Mouse (Mus musculus) stomach, postnatal 0 days (tissue): ENCODE data around the gene Bspry. TPM values are rescaled to one million over a fixed set of nuclear protein-coding genes. Genes with fewer than 3 reads are reported as not detected.

Experiments
- ATAC-seq: fragments of 200-750 bp; cut with Nextera tagmentation; 2 replicates; pipeline ENCODE4 v1.8.0; 2017; ENCODE audit not compliant: low FRiP score, low TSS enrichment
- DNase-seq: peaks from one replicate; pipeline ENCODE4 v3.0.0-alpha.2; 2016; ENCODE audit warnings: low spot score
- H3K27ac ChIP-seq: fragments of 300-500 bp; sonication (generic); replicated peaks from 2 replicates; pipeline ENCODE4 v1.5.1; 2014; ENCODE audit warnings: mild to moderate bottlenecking, control low read depth
- H3K27me3 ChIP-seq: fragments of 300-500 bp; sonication (generic); 2 replicates; pipeline ENCODE4 v1.6.1; 2014; ENCODE audit warnings: low read length; ENCODE audit not compliant: control insufficient read depth, insufficient read depth
- H3K36me3 ChIP-seq: fragments of 300-500 bp; sonication (generic); 2 replicates; pipeline ENCODE4 v1.6.1; 2014; ENCODE audit warnings: low read length, mixed read lengths; ENCODE audit not compliant: control insufficient read depth, insufficient read depth
- H3K4me1 ChIP-seq: fragments of 300-500 bp; sonication (generic); replicated peaks from 2 replicates; pipeline ENCODE4 v1.6.1; 2014; ENCODE audit warnings: antibody characterized with exemption; ENCODE audit not compliant: control insufficient read depth, insufficient read depth
- H3K4me2 ChIP-seq: fragments of 300-500 bp; sonication (generic); replicated peaks from 2 replicates; pipeline ENCODE4 v1.6.1; 2014; ENCODE audit warnings: low read depth, mild to moderate bottlenecking, control low read depth, moderate library complexity
- H3K4me3 ChIP-seq: fragments of 300-500 bp; sonication (generic); 2 replicates; pipeline ENCODE4 v1.5.1; 2014; ENCODE audit warnings: low read depth, low read length, control low read depth
- H3K9ac ChIP-seq: fragments of 300-500 bp; sonication (generic); 2 replicates; pipeline ENCODE4 v1.6.1; 2014; ENCODE audit warnings: mild to moderate bottlenecking, low read length, control low read depth, mixed read lengths
- H3K9me3 ChIP-seq: fragments of 300-500 bp; sonication (generic); 2 replicates; pipeline ENCODE4 v1.6.1; 2016; ENCODE audit warnings: low read length; ENCODE audit not compliant: control insufficient read depth
- CTCF ChIP-seq: IDR thresholded peaks from 2 replicates; pipeline ENCODE4 v1.5.1; 2016; ENCODE audit warnings: antibody characterized with exemption, low read depth, mild to moderate bottlenecking, moderate library complexity
- EP300 ChIP-seq: optimal IDR thresholded peaks from 2 replicates; pipeline ENCODE3; 2016; ENCODE audit warnings: antibody characterized with exemption
- WGBS: fragments of 180-500 bp; shearing (Covaris S2); extraction: QIAGEN DNeasy Blood & Tissue Kit; methylation state at CpG from one replicate; pipeline ENCODE4 v1.1.7; 2014; 5-methylcytosine and 5-hydroxymethylcytosine counted together
- polyA plus RNA-seq: library from polyadenylated mRNA; unstranded; fragments of >200 nt; fragmentation: Nextera tagmentation; extraction: Ambion mirVana; gene quantifications from 2 replicates; pipeline ENCODE4 v1.2.1, GENCODE M21; 2015

Gene Bspry
- polyA plus RNA-seq, 1 experiment from 2014 or later, result 32.5 TPM

GRCm38 (mm10) chr4:62517538-62518415 lies 37.9 kb downstream of the Bspry start:
- Histone ChIP-seq H3K27me3 (no peaks in the 10 kb centered on the region), H3K4me1 (peaks cover 6% of the 10 kb centered on the region), H3K9ac (peak overlapping the region; percentile 73), H3K4me2 (peak overlapping the region; percentile 72), H3K4me3 (peak overlapping the region; percentile 54), H3K36me3 (peaks cover 6% of the 10 kb centered on the region; the same call in 1 of the 2 replicates), H3K27ac (peak overlapping the region; percentile 91), H3K9me3 (no peaks in the 10 kb centered on the region)
- ATAC-seq (no peak), DNase-seq (no peak)
- WGBS, result 53% methylated on average over 10 of the region's 10 CpGs
- no peak for TF ChIP-seq EP300

- Histone ChIP-seq H3K4me2 (peak overlapping the region; percentile 72), H3K9me3 (no peaks in the 10 kb centered on the region), H3K27ac (peak overlapping the region; percentile 91), H3K36me3 (peaks cover 3% of the 10 kb centered on the region; the same call in 1 of the 2 replicates), H3K27me3 (no peaks in the 10 kb centered on the region), H3K4me3 (peak overlapping the region; percentile 54), H3K4me1 (peaks cover 6% of the 10 kb centered on the region), H3K9ac (peak overlapping the region; percentile 73)
- TF ChIP-seq EP300, result no peak
- TF ChIP-seq CTCF, result no peak
- WGBS, result 27% methylated on average over 13 of the region's 13 CpGs
- DNase-seq (peak; percentile 74), ATAC-seq (peak; percentile 75)
These were observed 38.7 kb downstream of the Bspry start for GRCm38 (mm10) chr4:62518416-62519121.

- DNase-seq, result no peak
- Histone ChIP-seq H3K4me1 (peaks cover 8% of the 10 kb centered on the region), H3K9me3 (no peaks in the 10 kb centered on the region), H3K9ac (peak overlapping the region; percentile 73), H3K27me3 (no peaks in the 10 kb centered on the region), H3K4me3 (peak overlapping the region; percentile 54), H3K4me2 (peak overlapping the region; percentile 72), H3K27ac (peak overlapping the region; percentile 91), H3K36me3 (peaks cover 3% of the 10 kb centered on the region; the same call in 1 of the 2 replicates)
- peak; percentile 51 for ATAC-seq
- TF ChIP-seq CTCF (no peak), EP300 (no peak)
- 2% methylated on average over 26 of the region's 26 CpGs for WGBS
These were observed 39.4 kb downstream of the Bspry start for GRCm38 (mm10) chr4:62519122-62519848.

GRCm38 (mm10) chr4:62519849-62520233 lies 40.0 kb downstream of the Bspry start, which contains the start of gene Alad:
Alad (minus strand) TSS chr4:62519918.
- H3K4me1 ChIP-seq, result peaks cover 8% of the 10 kb centered on the region
- DNase-seq, result peak; percentile 93
- TF ChIP-seq EP300 (no peak), CTCF (peak; percentile 37; the same call in 1 of the 2 replicates)
- H3K27me3 ChIP-seq, result no peaks in the 10 kb centered on the region
- peak within 1 kb of the TSS; percentile 72 for H3K4me2 ChIP-seq
- 1% methylated on average over 37 of the region's 37 CpGs for WGBS
- H3K9me3 ChIP-seq, result no peaks in the 10 kb centered on the region
- peak within 1 kb of the TSS; percentile 54 for H3K4me3 ChIP-seq
- H3K27ac ChIP-seq, result peak within 1 kb of the TSS; percentile 91
- peak; percentile 83 for ATAC-seq
- H3K9ac ChIP-seq, result peak within 1 kb of the TSS; percentile 73
- H3K36me3 ChIP-seq, result peaks cover 3% of the 10 kb centered on the region; the same call in 1 of the 2 replicates

GRCm38 (mm10) chr4:62520892-62521400 lies 41.1 kb downstream of the Bspry start:
- peaks cover 8% of the 10 kb centered on the region for H3K4me1 ChIP-seq
- TF ChIP-seq EP300 (no peak), CTCF (no peak)
- WGBS, result 56% methylated on average over 2 of the region's 2 CpGs
- H3K36me3 ChIP-seq, result peaks cover 3% of the 10 kb centered on the region; the same call in 1 of the 2 replicates
- ATAC-seq, result no peak
- no peaks in the 10 kb centered on the region for H3K27me3 ChIP-seq
- H3K9me3 ChIP-seq, result no peaks in the 10 kb centered on the region
- DNase-seq, result no peak
- H3K27ac ChIP-seq, result peak overlapping the region; percentile 53; the same call in 1 of the 2 replicates
- H3K9ac ChIP-seq, result no peak overlapping the region
- H3K4me3 ChIP-seq, result no peak overlapping the region
- no peak overlapping the region for H3K4me2 ChIP-seq
